Mouse (Mus musculus) bone marrow macrophage, adult 2 months (primary cell): ENCODE measurements around the gene Zscan26.

Experiments
- CTCF ChIP-seq: IDR thresholded peaks from 2 replicates; pipeline ENCODE4 v1.5.1; 2012; ENCODE audit warnings: low read depth, mild to moderate bottlenecking, low read length, moderate library complexity
- POLR2A ChIP-seq: IDR thresholded peaks from 2 replicates; pipeline ENCODE4 v1.6.1; 2012; ENCODE audit warnings: mild to moderate bottlenecking, low read depth, low read length, borderline replicate concordance

- TF ChIP-seq CTCF, result no peak
- no peak for TF ChIP-seq POLR2A
Measured at GRCm38 (mm10) chr13:21454133-21454532, 603 bp upstream of the Zscan26 start.
